Comparison of ENCODE assay signal across 10 mouse cellular contexts in the genomic region with DNA sequence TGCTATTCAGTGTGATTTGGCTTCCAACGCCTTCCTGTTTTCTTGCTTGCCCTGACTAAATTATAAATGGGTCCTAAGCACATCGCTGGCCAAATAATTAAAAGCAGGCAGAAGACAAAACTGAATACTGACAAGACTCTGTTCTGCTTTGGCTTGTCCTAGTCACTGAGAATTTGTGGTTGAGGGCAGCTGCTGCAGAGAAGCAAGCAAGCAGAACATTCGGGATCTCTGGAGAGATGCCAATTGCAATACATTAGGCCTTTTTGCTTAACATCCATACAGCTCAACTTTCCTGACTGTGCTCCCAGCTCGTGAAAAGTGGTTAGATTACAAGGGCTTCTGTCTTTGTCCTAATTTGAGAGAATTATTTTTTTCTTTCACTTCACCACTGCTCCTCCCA.
A peak's percentile ranks its signal among the peaks of the same experiment; 100 is the strongest.
DNase-seq lines count a peak whose midpoint lies in the region; ATAC-seq and TF ChIP-seq lines count a peak whose summit lies in the region.
"Had no signal": no experiment of that assay in that cellular context is flagged by ENCODE, and none has a peak within 500 bp of the region (broad histone marks: within the 10 kb centered on the region; RNA-seq: fewer than 3 reads in every experiment).

No protein-coding gene starts in this region.

- no peaks in the 10 kb centered on the region for H3K36me3 ChIP-seq in kidney, adult 2 months (ENCODE audit: control insufficient read depth, insufficient read depth, low read length)
- no peaks in the 10 kb centered on the region for H3K36me3 ChIP-seq in embryonic facial prominence, embryonic 14.5 days (ENCODE audit: control insufficient read depth, insufficient read depth, low read length)
- no peaks in the 10 kb centered on the region for H3K36me3 ChIP-seq in intestine, embryonic 15.5 days
- H3K36me3 ChIP-seq: midbrain, embryonic 12.5 days had no signal

- H3K9me3 ChIP-seq in embryonic facial prominence, embryonic 14.5 days (ENCODE audit: control insufficient read depth, low read length): no peaks in the 10 kb centered on the region
- no peaks in the 10 kb centered on the region for H3K9me3 ChIP-seq in intestine, embryonic 15.5 days
- H3K9me3 ChIP-seq: midbrain, embryonic 12.5 days had no signal

- no peak for TF ChIP-seq POLR2A in kidney, adult 2 months (IDR thresholded peaks at IDR 0.05; ENCODE audit: low read depth, low read length)

- H3K27me3 ChIP-seq in kidney, adult 2 months (replicated peaks; ENCODE audit: control insufficient read depth, insufficient read depth, low read length): no peaks in the 10 kb centered on the region
- no peaks in the 10 kb centered on the region for H3K27me3 ChIP-seq in embryonic facial prominence, embryonic 14.5 days (replicated peaks; ENCODE audit: control insufficient read depth, insufficient read depth, low read length)
- H3K27me3 ChIP-seq in intestine, embryonic 15.5 days (replicated peaks): no peaks in the 10 kb centered on the region
- H3K27me3 ChIP-seq: midbrain, embryonic 12.5 days had no signal

- H3K27ac ChIP-seq in kidney, adult 2 months (ENCODE audit: insufficient read depth, low read depth, low read length): no peak overlapping the region
- peak overlapping the region; percentile 22 for H3K27ac ChIP-seq in embryonic facial prominence, embryonic 14.5 days (replicated peaks; ENCODE audit: low read depth, low read length)
- H3K27ac ChIP-seq in intestine, embryonic 15.5 days: no peak overlapping the region
- H3K27ac ChIP-seq: midbrain, embryonic 12.5 days had no signal

- intact Hi-C loops in left cerebral cortex, postnatal 14 days (cut with DNase I): no loop called here

- H3K9ac ChIP-seq in embryonic facial prominence, embryonic 14.5 days (ENCODE audit: low read depth, low read length): no peak overlapping the region
- H3K9ac ChIP-seq in intestine, embryonic 15.5 days: no peak overlapping the region
- H3K9ac ChIP-seq: midbrain, embryonic 12.5 days had no signal

- 35% methylated on average over 4 of the region's 4 CpGs for WGBS in kidney, adult 2 months
- WGBS in embryonic facial prominence, embryonic 14.5 days: 21% methylated on average over 4 of the region's 4 CpGs
- 37% methylated on average over 4 of the region's 4 CpGs for WGBS in intestine, embryonic 15.5 days

- TF ChIP-seq CTCF in kidney, adult 2 months (conservative IDR thresholded peaks at IDR 0.05; ENCODE audit: insufficient read depth, insufficient read length, low read depth, low read length): no peak

- peak; percentile 7 for DNase-seq in embryo, embryonic 11 days
- no peak for DNase-seq in embryo, embryonic 9.5 days (ENCODE audit: extremely low spot score)
- peak; percentile 1 to 2 for DNase-seq in kidney, postnatal 4 days
- no peak for DNase-seq in kidney, adult 2 months
- DNase-seq in embryonic facial prominence, embryonic 14.5 days (ENCODE audit: low spot score): peak; percentile 92
- peak; percentile 31 to 49 for DNase-seq in left cerebral cortex, postnatal 14 days (ENCODE audit: low spot score in 2 of 2)
- no peak for DNase-seq in B cell, adult 2 months
- DNase-seq: liver had no signal

- peak; percentile 77 for ATAC-seq in embryonic facial prominence, embryonic 14.5 days (ENCODE audit: low read depth)
- ATAC-seq in intestine, embryonic 15.5 days: no peak

- no peaks in the 10 kb centered on the region for H3K4me1 ChIP-seq in kidney, adult 2 months (ENCODE audit: control insufficient read depth, insufficient read depth, low read length)
- no peaks in the 10 kb centered on the region for H3K4me1 ChIP-seq in embryonic facial prominence, embryonic 14.5 days (ENCODE audit: control insufficient read depth, insufficient read depth, low read length)
- no peaks in the 10 kb centered on the region for H3K4me1 ChIP-seq in intestine, embryonic 15.5 days (replicated peaks)
- H3K4me1 ChIP-seq: midbrain, embryonic 12.5 days had no signal

- no peak overlapping the region for H3K4me3 ChIP-seq in kidney, adult 2 months (ENCODE audit: insufficient read depth, low read depth, low read length)
- no peak overlapping the region for H3K4me3 ChIP-seq in embryonic facial prominence, embryonic 14.5 days (ENCODE audit: low read depth, low read length)
- H3K4me3 ChIP-seq in intestine, embryonic 15.5 days (replicated peaks): no peak overlapping the region
- H3K4me3 ChIP-seq: midbrain, embryonic 12.5 days had no signal

- H3K4me2 ChIP-seq in embryonic facial prominence, embryonic 14.5 days (ENCODE audit: low read depth, low read length): peak overlapping the region; percentile 26
- no peak overlapping the region for H3K4me2 ChIP-seq in intestine, embryonic 15.5 days (replicated peaks)
- H3K4me2 ChIP-seq: midbrain, embryonic 12.5 days had no signal

Comparison
In these comparisons a context has a peak if more than half of its experiments do, and no peak if none do; other contexts are left out.
1. DNase-seq: peak in embryo, embryonic 11 days (single experiment), kidney, postnatal 4 days (2 of 2), embryonic facial prominence, embryonic 14.5 days (single experiment) and left cerebral cortex, postnatal 14 days (2 of 2); none in embryo, embryonic 9.5 days (single experiment), kidney, adult 2 months (single experiment) and B cell, adult 2 months (0 of 2).